Mouse (Mus musculus): ENCODE data around the gene Fcgrt. TPM values are rescaled to one million over a fixed set of nuclear protein-coding genes. Genes with fewer than 3 reads are reported as not detected.
"Not testable (repeated sequence)": the region's sequence is repeated elsewhere in the genome, so short reads cannot be mapped to it uniquely, and the experiment has no call there.

The Fcgrt gene
- polyA plus RNA-seq, 2 experiments from 2014 or later, result 2.3 to 3.8 TPM

- ATAC-seq, result no peak
These were observed 26.3 kb upstream of the Fcgrt start for GRCm38 (mm10) chr7:45129776-45130512.

- ATAC-seq, result no peak
These were observed 25.7 kb upstream of the Fcgrt start for GRCm38 (mm10) chr7:45129318-45129717.

- ATAC-seq, result peak; percentile 82
These were observed 25.1 kb upstream of the Fcgrt start, which contains the start of gene Rpl13a for GRCm38 (mm10) chr7:45128624-45129246. Gene Rpl13a (minus strand): TSS chr7:45128761.

GRCm38 (mm10) chr7:45127700-45128224 is 24.1 kb upstream of the Fcgrt start:
- no peak for ATAC-seq

- no peak for ATAC-seq
These were observed 23.4 kb upstream of the Fcgrt start for GRCm38 (mm10) chr7:45126844-45127699.

GRCm38 (mm10) chr7:45126147-45126843 is 22.6 kb upstream of the Fcgrt start:
- ATAC-seq, result no peak

- ATAC-seq, result not testable (repeated sequence)
These were observed 22.0 kb upstream of the Fcgrt start for GRCm38 (mm10) chr7:45125649-45126048.

GRCm38 (mm10) chr7:45125144-45125600 is 21.5 kb upstream of the Fcgrt start:
- ATAC-seq, result no peak

DNA sequence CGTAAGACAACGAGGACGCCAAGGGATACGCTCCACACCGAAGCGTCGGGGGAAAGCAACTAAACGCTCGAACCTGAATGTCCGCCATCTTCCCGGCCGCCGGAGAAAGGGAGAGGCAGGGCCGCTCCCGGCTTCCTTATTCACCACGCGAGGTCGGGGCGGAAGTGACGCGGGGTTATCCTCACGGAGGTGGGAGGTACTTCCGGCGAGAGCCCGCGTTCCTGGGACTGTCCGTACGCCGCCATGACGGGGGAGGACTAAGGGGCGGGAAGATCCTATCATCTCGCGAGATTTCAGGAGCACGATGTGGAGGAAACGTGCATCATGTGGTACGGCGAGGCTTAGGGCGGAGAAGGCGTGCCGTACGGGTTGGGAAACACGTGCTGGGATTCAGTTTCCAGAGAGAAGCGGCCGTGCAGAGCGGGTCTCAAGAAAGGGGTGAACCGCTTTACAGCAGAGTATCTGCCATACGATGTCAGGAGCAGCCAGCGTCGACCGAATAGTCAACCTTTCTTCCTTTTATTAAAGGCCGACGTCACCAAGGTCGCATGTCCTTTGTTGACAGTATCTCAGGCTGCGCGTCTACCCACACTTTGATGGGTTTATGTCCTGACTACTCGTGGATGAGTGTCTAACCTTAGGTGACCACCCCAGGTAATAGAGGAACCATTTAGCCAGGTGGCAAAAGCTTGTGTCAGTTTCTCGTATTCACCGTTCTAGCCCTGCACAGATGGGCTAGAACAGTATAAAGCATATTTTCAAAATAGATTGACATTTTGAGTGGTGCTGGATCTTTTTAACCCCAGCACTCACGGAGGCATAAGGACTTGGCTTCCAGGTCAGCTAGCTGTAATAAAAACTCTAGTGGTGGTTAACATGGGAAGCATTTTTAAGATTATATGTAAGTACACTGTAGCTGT is 20.8 kb upstream of the Fcgrt start, which contains the start of gene Rps11:
Gene Rps11 (minus strand): TSS at position 216 of the 920 bp plus-strand sequence.
- peak; percentile 63 for ATAC-seq

DNA sequence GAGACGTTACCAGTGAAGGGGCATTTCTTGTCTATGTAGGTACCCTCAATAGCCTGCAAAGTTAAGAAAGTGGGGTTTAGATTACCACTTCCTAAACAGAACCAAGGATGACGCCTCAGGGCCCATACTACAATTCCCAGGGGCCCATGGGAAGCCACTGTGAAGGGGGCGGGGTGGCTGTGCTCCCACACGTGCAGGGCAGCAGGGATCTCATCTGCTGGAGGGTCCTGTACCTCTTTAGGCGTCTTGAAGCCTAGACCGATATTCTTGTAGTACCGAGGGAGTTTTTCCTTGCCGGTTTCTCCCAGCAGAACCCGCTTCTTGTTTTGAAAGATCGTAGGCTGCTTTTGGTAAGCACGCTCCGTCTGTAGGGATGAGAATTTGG is 19.5 kb upstream of the Fcgrt start:
- ATAC-seq, result no peak

DNA sequence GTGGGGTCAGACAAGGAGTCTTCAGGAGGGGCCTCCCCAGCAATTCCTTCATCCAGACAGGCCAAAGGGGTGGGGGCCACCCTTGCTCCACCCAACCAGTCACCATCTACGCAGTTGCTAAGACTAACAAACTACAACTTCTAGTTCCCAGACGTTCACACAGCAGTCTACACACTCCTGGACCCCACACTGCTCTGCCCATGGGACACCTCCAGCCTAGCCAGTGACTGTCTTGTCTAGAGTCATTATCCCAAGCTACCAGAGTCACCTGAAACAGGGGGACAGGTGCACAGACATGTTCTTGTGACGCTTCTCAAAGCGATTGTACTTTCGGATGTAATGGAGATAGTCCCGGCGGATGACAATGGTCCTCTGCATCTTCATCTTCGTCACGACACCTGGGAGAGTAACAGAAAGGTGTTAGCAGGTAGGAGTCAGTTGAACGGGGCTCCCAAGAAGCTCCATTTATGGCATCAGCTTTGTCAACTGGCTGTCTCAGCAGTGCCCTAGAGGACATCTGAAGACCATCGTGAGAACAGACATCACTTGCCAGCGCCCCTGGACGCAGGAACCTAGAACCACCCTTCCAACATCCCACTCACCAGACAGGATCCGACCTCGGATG is 19.0 kb upstream of the Fcgrt start:
- no peak for ATAC-seq

GRCm38 (mm10) chr7:45121966-45122365 is 18.3 kb upstream of the Fcgrt start:
- ATAC-seq, result no peak

DNA sequence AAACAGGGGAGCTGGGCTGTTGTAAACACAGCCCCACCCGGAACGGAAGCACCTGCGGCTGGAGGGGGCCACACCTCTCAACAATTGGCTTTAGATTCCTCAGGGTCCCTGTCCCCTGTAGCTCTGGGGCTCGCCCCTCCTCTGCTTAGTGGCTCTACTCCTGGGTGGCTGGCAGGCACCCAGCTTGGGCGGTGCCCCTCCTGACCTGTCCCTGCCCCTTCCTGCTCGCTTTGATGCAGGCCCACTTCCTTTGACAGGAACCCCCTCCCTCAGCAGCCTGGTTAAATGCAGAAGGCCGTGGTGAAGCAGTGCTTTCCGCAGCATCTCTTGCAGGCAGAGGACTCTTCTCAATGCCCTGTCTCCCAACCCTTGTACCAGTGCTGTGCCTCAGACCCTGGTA is 17.8 kb upstream of the Fcgrt start:
- peak; percentile 65 for ATAC-seq

GRCm38 (mm10) chr7:45119780-45120709 is 16.4 kb upstream of the Fcgrt start:
- no peak for ATAC-seq

- ATAC-seq, result no peak
These were observed 14.7 kb upstream of the Fcgrt start for GRCm38 (mm10) chr7:45118336-45118735.

GRCm38 (mm10) chr7:45117566-45117965 is 13.9 kb upstream of the Fcgrt start:
- ATAC-seq, result no peak

DNA sequence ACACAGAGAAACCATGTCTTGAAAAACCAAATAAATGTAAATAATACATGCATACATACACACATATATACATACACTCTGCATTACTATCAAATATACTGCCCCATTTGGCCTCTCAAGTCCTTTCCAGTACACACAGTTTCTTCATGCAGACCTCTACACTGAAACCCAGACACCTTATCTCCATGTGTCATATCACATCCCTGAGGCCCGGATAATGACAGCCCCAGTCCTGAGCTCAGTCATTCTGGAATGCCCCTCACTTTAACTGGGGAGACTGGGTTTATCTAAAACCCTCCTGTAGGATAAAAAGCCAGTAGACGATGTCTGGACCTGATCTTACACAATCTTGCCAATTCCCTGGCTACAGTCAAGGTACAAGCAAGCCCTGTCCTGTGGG is 9.8 kb upstream of the Fcgrt start:
- ATAC-seq, result no peak

DNA sequence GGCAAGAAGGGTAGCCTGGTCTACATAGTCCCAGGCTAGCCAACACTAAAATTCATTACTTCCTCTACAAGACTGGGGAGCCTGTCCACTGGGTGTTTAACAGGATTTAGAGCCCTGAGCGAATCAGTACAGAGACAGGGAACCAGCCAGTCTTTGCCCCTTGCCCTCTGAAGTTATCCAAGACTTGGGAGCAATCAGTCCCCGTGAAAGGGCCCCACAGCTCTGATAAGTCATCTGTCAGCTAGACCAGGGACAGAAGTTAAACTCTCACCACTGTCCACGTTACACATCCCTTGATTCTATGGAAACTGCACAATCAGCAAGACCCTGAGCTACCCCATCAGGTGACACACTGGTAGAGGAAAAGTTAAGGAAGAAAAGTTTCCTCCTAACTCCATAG is 8.9 kb upstream of the Fcgrt start:
- ATAC-seq, result no peak

GRCm38 (mm10) chr7:45111940-45112339 is 8.3 kb upstream of the Fcgrt start:
- ATAC-seq, result no peak
